Mouse (Mus musculus) brain, adult 2 months (tissue): Measurements from ENCODE around the gene Ankmy1.
A peak's percentile ranks its signal among the peaks of the same experiment; 100 is the strongest.

Experiments used
- DNase-seq: peaks from one replicate; pipeline ENCODE4 v3.0.0; 2011; ENCODE audit warnings: low read depth, low spot score

The Ankmy1 gene

DNA sequence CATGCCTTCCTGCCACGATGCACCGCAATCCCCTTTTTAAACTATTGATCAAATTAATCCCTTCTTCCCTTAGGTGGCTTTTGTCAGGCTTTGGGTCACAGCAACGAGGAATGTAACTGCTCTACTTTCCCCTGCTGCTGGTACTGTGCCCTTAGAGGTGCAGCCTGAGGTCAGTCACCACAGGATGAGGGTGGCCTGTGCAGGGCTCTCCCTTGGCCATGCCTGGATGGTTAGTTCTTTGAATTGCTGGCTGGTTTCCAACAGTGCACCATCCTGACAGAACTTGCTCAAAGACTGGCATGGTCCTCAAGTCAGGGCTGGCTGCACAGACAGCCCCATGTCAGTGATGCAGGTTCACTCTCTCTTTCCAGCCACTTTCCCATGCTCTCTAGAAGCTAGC, 28.7 kb downstream of the Ankmy1 start:
- DNase-seq: no peak

DNA sequence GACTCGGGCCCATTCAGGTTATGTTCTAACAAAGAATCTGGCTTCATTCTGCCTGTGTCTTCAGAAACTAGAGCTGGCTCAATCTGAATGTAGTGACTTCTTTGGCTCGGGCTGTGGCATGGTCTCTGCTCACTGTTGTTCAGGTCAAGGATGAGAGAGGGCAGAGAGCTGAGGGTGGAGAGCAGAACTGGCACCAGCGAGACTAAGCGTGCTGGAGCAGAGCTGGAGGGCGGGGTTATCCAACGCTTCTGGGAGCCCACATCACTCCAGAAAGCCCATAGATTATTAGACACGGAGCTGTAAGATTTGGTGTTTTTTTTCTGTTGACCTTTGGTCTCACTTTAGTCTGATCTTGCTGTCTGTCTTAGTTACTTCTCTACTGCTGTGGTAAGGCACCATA, 30.0 kb downstream of the Ankmy1 start:
- no peak for DNase-seq

DNA sequence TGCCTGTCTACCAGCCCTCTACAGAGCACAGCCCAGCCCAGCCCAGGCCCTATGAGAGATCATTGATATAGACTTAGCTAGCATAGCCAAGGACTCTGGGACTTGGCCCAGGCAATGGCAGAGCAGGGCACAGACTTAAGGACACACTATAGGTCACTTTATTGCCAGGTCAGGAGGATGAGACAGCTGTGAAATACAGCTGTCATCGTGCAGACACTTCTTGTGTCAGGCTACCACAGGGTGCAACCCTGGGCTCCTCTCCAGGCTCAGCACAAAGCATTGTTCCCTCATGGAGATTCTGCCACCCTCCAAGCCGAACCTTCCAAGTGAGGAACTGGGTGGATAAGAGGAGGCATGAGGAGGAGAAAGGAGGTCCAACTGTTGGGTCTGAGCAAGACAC, 32.7 kb downstream of the Ankmy1 start:
- DNase-seq: no peak

DNA sequence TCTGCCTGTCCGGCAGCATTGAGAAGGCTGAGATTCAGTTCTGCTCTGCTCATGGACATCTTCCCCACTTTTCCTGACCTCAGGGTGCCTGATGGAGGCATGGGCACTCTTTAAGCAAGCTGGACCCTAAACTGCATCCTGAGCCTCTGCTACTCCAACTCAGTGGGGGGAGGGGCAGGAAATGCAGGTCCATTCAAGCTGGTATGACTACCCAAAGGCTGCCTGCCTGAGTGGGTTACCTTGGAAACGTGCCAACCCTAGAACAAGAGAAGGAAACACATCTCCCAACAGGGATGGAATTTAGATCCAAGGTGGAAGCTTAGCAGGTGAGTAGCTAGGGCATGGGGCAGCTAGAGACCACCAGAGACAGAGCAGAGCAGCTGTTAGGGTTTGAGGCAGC, 36.5 kb downstream of the Ankmy1 start:
- DNase-seq: no peak

DNA sequence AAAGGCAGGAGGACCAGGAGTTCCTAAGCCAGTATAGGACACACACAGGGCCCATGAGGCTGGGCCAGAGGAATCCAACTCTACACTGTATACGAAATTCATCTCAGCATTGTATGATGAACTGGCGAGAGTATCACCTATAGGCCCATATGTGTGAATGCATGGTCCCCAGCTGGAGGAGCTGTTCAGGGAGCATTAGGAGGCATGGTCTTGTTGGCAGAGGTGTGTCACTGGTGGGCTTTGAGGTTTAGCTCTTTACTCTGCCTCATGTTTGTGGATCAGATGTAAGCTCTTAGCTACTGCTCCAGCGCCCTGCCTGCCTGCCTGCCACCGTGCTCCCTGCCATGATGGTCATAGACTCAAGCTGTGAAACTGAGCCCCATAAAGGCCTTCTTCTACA, 39.4 kb downstream of the Ankmy1 start:
- DNase-seq: no peak

DNA sequence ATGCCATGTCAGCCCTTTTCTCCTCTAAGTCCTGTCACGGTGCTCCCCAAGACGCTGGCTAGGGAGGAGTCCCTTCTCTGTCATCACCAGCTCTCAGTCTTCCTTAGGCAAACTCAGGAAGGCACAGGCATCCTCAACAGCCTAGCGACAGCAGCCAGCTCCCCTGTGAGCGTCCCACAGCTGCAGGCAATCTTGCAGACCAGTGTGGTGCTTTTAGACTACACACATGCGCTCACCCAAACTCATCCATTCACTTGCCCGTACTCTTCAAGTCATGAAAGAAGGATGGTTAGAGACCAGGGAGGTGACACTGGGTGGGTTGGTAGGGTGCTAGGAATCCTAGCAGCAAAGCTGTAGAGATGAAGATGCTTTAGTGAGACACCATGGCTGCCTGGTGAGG, 41.2 kb downstream of the Ankmy1 start:
- DNase-seq: no peak

DNA sequence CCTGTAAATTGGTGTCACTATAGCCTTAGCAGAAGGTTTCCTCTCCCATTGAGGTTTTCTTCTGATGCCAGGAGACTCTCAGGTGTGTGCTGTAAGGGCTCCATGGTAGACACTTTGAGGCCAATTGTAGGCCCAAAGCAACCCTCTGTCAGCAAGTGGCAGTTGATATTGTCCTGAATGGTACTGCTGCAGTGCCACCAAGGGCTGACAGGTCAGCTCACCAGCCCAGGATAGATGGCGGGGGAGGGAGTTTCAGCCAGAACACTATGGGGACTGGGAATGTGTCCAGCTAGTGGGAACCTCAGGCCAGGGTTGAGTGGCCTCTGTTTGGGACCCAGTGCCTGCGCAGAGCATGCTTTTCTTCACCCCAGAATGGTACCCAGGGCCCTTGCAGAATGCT, 50.3 kb downstream of the Ankmy1 start:
- DNase-seq: no peak

DNA sequence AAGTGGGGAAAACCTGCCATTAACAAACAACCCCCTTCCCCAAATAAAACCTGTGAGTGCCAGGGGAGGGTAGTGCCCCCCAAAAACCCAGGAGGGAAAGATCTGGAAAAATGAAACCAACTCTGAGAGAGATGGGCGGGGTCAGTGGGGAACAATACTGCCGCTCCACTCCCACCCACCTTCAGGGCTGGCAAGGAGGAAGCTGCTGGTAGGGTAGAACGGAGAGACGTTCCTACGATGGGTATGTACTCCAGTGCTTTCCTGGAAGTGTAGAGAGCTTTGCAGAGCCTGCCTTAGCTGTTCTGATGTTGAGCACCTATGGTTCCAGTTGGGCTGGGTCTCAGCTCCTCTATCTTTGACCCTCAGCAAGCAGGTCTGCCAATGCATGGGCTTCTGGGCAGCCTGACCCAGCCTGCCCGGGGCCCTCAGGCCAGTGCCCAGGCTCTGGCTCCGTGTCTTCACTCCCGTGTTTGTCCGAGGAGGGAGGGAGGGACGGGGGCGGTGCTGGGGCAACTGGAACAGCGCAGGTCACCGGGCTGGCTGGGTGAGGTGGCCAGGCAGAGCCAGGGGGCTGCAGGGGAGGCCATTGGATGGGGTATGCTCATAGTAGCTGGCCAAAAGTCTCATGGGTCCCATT, 52.6 kb downstream of the Ankmy1 start:
- peak; percentile 54 for DNase-seq

DNA sequence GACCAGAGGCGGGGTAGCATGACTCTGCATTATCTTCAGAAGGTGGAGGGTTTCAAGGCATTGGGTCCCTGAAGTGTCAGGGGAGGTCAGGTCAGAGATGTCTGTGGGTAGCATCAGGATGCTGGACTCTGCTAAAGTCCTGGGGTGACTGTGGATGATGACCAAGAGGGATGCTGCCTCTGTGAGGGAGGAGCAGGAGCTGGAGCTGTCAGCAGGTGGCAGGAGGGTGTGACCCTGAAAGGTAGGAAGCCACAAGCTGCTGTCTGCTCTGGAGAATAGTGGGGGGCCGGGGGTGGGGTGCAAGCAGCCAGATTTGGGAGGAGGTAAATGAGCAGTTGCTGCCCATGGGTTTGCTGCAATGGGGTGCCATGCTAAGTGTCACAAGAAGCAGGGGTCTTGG, 53.2 kb downstream of the Ankmy1 start:
- peak; percentile 73 for DNase-seq

DNA sequence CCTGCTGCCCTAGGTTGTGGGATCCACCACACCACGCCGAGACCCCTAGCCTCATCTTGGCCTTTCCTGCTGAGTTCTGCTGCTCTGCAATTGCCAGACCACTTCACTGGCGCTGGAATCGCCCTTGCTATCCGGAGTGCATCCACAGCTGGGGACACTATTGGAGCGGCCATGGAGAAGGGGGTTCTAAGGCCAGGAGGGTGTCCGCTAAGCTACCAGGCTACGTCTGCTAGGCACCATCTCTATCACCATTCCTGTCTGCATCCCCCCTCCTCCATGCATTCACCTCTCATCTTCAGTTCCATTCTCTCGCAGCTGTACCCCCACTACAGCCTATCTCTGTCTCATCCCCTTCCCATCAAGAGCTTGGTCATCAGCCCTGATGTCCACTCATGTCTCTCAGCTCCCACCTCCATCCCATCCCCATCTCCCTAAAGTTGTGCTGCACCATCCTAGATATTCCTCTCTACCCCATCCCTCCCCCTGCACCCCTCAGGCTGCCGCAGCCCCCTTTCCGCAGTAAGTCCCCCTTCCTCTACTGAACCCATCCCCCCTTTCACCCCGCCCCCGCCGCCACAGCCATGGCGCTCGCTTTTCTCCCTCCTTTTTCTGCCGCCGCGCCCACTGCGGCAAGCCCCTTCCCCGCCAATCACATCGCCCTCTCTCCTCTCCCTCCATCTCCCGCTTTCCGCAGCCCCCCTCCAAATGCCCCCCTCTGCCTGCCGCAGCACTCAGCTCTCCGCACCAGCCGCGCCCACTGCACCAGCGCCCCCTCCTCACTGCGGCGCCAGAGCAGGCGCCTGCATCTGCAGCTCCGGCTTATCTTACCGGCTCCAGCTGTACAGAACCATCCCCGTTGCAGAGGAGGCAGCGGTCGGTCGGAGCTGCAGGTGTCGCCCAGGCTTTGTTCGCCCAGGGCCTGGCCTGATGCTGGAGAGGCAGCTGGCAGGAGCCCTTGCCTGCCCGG, 54.5 kb downstream of the Ankmy1 start:
- DNase-seq: peak; percentile 48

DNA sequence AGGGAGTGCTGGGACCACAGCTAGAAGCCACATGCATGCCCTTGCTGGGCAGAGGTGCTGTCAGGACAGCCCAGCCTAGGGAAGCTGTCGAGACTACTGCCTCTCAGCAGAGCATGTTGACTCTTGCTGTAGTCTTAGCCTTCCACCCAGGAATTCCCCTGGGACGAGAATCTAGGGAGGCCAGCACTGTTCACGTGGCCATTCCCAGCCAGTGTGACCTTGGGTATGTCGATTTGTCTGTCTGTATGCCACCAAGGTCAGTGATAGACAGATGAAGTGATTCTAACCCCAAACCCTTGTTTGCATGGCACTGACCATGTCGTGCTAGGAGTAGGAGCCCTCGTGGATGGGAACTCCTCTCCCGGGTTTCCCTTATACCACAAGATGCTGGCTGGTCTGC, 56.8 kb downstream of the Ankmy1 start:
- DNase-seq: no peak

DNA sequence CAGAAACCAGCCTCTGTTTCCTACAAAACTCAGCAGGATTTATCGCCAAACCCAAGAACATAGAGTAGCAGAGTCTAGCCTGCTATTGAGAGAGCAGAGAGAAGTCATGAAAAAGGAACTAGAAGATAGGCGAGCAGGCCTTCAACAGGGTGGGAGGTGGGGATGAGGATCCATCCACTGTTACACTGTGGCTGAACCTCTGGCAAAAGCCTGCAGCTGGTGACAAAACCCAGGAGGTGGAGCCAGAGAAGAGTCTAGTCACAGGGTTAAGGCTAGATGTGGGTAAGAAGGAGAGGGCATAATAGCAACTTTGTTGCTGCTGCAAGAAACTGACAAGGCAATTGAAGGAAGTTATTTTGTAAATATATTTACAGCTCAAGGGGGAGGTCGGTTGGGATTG, 61.3 kb downstream of the Ankmy1 start:
- DNase-seq: no peak

DNA sequence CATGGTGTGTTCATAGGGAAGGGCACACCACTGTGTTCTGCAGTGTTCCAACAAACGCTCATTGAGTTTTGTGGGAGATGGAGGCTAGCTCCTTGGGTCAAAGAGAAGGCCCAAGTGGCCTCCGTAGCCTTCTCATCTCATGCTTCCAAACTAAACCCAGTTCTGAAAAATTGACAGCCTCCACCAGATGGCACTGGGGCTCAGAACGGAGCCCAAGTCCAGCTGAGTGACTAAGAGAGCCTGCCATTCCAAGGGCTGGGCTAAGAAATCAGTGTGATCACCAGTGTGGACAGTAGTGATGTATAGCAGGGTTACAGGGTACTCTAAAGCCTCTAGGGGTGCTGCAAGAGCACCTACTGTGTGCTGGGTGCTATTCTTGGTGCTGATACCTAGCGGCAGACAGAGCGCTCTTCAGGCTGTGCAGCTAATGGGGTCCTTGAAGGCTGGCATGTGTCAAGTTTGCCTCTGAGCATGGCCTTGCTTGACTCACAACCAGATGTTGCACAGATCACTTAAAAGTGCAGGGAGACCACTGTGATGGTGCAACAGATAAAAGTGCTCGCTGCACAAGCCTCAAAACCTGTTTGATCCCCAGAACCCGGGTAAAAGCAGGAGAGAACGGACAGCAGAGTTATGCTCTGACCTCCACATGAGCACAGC, 62.3 kb downstream of the Ankmy1 start:
- peak; percentile 81 for DNase-seq

DNA sequence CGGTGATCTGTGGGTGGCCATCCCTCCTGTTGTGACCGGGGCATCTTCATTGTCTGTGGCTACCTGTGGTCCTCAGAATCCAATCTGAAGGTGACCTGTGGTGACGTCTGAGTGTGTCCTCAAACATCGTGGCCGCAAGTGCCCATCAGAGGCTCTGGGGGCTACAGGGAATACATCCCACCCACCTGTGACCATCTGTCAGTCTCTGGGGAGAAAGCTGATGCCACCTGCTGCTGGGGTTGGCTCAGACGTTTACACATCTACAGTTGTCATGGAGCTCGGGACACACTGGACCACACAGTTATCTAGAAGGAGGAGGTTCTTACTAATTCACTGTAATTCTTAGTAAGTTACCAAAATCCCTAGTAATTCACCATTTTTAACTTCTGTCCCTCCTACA, 63.5 kb downstream of the Ankmy1 start:
- peak; percentile 40 for DNase-seq

DNA sequence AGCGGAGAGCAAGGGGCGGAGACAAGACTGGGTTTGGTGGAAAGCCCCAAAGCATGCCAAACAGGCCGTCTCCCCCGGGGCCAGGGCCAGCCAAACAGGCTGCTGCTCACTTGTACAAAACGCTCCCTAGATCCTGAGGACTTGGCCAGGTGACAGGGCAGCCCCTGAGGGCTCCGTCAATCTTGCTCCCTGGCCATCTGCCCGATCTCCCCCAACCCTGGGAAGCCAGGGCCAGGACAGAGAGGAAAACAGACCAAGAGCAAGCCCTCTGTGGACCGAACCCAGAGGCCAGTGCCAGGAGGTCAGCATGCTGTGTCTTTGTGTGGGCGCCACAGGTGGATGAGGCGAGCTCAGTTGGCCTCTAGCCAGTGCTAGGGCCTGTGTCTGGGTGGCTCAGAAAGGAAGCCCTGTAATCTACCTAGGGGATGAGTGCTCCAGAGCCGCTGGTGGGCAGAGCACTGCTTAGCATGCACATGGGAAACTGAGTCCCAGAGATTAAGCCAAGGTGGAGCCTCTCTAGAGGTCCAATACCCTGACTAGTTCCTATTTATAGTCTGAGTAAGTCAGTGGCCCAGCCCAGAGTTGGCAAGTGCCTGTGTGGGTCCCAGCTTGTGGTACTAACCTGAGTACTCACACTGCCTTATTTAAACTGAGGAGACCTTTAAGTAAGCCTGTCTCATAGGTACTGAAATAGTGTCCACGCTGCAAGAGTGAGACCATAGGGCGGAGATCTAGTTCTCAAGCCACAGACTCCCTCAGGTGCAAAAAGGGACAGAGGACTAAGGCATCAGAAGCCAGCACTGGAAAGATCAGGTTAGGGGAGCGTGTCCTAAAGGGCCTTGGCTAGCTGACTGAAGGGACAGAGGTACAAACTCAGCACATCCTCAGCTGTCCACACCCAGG, 64.5 kb downstream of the Ankmy1 start:
- peak; percentile 65 for DNase-seq

DNA sequence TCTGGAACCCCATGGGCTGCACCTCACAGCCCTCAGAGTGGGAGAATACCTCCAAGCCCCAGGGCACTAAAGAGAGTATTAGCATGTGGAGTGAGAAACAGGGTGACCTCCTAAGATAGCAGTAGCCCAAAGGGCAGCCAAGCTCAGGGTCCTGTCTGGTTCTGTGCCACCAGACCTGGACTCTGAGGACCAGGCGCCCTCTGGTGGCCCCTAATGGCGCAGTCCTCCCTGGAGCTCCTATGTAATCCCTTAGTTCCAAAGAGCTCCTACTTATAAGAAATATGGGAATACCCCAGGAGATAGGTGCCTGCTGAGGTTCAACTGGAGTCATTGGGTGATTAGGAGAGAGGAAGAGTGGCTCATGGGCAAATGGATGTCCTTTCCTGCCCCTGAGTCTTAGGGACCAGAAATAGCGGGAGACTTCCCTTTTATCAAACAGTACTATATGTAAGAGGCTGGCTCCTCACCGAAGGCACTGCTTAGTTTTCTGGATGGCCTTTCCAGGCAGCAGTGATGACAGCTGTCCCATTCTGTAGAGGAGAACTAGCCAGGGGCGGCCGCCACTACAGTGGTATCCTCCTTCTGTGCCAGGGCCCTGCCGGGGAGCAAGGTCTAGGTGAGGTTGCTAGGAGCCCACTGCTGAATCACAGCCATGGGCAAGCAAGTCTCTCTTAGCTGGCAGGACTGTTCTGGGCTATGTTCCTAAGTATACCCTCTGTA, 68.6 kb downstream of the Ankmy1 start:
- peak; percentile 91 for DNase-seq

DNA sequence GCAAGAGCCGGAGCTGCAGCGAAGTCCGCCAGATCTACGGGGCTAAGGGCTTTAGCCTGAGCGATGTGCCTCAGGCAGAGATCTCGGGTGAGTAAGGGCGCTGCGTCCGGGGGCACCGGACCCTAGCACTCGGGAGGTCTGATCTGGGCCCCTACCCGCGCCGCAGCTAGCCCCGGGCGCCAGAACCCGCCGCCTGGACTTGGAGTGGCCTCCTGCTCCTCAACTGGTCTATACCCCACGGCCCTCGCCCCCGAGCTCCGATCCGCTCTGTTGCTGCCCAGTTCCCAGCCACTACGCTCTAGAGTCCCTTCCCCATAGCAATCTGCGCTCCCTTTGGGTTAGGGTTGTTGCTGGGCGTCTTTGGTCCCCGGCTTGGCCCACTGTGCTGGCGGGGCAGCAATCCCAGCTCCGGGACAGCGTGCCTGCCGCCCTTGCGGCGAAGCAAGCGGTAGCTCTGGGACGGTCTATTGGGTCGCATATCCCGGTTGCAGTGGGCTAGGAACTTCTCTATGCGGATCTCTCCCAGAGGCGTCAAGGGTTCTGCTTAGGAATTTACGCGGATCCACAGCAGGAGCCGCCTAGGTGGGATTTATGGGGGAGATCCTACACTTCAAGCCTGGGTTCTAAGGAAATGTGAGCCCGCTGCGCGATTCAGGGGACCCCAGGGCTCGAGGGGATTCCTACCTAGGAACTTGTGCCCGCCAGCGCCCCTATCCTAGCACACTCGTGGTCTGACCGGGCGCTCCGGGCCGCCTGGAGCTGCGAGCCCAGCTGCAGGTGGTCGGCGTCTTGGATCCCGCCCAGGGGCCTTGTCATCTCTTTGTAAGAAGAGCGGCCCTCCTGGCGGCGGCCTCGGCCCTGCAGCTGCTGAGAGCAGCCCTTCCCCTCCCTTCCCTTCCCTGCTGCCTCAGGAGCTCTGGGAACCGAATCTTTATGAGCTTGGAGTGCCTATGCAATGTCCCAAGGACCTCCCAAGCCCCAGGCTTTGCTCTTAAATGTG, 70.4 kb downstream of the Ankmy1 start:
- peak; percentile 73 for DNase-seq

DNA sequence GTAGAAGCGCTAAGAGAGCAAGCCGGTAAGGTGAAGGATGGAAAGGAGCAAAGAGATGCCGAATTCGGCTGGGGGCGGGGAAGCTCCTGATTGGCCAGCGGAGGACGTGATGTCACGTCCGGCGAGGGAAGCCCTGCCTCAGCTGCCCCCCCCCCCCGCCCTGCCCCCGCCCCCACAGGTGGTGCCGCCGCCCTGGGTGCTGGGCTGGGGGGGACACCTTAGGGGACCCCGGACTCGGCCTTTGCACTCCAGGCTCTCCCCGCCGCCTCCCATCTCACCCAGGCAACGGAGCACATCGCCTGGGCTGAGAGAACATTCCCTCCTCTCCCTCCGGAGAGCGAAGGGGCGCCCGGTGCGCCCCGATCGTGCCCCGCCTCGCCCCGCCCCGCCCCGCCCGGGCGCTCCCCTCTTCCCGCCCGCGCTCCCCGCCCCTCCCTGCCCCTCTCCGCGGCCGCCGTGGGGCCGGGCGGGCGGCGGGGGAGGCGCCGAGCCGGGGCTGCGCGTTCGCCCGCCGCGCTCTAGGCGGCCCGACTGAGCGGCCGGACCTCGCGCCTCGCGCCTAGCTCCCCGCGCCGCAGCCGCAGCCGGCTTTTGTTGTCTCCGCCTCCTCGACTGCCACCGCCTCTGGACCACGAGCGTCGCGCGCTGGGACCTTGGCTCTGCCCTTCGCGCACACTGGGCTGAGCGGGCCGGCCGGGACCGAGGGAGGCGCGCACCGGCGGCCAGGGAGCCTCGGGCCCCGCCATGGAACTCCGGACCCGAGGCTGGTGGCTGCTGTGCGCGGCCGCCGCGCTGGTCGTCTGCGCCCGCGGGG, 71.3 kb downstream of the Ankmy1 start, which contains the start of gene Gpc1:
Gpc1 (plus strand) TSS at position 458 of the 814 bp plus-strand sequence.
- DNase-seq: peak; percentile 96
